Mouse (Mus musculus): ENCODE measurements around the gene Col6a4. TPM values are rescaled to one million over a fixed set of nuclear protein-coding genes. Genes with fewer than 3 reads are reported as not detected.

Col6a4 gene
- polyA plus RNA-seq, 1 experiment from 2014 or later = not detected

DNA sequence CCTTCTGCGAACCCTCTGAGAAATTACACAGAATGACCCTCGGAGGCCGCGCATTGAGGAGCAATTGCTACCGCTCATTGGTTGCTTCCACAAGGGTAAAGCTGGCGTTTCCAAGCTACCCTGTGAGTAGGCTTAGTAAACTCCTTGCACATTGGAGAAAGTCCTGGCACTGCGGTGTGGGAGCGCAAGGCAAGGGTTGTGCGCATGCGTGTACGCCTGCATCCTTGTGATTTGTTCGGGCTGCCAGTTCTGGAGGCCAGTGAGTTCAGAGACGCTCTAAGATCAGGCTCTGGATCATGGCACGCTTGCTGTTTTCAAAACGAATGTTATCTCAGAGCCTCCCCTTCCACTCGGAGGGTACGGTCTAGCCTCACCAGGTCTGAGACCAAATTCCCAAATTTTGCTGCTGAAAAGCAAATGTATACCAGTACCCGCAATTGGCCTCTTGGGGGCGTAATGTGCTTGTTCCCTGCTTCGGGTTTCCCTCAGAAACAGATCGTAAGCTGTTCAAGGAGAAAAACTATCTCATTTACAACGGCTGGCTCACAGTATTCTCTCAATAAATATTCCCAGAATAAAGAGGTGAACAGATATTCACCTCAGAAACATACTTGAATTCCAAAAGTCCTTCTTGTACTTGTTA is 2.9 kb upstream of the Col6a4 start:
- H3K4me2 ChIP-seq (ENCODE audit: low read depth, severe bottlenecking) = no peak overlapping the region
- no peak overlapping the region for H3K9ac ChIP-seq (ENCODE audit: low read length)

GRCm38 (mm10) chr9:106081528-106081927 is 15.1 kb downstream of the Col6a4 start:
- no peak for ATAC-seq (ENCODE audit: insufficient number of reproducible peaks, low FRiP score, low TSS enrichment, low read depth)
- 96% methylated on average over 5 of the region's 5 CpGs for WGBS
- DNase-seq (ENCODE audit: low spot score) = no peak

More for the DNA sequence above, 2.9 kb upstream of the Col6a4 start:
- WGBS = 76% methylated on average over 22 of the region's 22 CpGs
- DNase-seq (ENCODE audit: low spot score) (no peak), ATAC-seq (ENCODE audit: insufficient number of reproducible peaks, low FRiP score, low TSS enrichment, low read depth) (no peak)
- no peak overlapping the region for H3K4me3 ChIP-seq (ENCODE audit: low read depth, low read length)
- H3K36me3 ChIP-seq (ENCODE audit: control insufficient read depth, insufficient read depth, low read length) = no peaks in the 10 kb centered on the region
- H3K27me3 ChIP-seq (ENCODE audit: control insufficient read depth, insufficient read depth, low read length) = no peaks in the 10 kb centered on the region
- H3K27ac ChIP-seq (replicated peaks; ENCODE audit: low read depth, low read length) = no peak overlapping the region
- no peaks in the 10 kb centered on the region for H3K9me3 ChIP-seq (ENCODE audit: control insufficient read depth, low read length)
- H3K4me1 ChIP-seq (ENCODE audit: control insufficient read depth, insufficient read depth, low read length) = no peaks in the 10 kb centered on the region

DNA sequence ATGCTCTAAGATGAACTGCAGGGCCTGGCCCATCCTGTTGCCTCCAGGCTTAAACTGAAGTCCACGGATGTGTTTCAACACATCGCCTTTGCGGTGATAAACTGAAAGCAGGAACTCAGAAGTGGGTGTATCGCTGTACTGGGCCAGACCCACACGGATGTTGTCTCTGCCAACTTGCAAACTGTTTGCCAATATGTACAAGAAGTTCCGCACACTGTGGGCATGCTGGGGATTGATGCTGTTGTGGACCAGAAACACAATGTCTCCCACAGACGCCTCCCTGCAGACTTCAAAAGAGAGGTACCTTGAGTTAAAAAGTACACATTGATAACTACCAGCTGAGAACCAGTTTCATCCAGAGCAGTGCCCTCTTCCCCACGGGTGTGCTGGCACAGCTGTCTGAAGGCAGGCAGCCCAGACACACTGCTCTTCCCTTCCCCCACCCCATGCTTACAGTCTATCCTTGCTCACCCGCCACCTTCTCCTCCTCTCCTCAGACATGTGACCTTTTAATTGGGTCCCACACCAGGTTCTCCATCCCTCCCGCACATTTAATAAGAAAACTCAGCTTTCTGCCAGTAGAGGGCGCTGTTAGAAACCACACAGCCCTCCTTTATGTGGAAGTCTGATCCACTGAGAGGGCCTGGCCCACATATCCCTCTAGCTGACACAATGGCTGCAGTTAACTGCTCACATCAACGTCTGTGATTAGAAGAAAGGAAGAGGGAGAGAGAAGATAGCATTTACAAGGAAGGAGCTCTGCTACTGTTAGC is 16.1 kb downstream of the Col6a4 start:
- no peak overlapping the region for H3K4me3 ChIP-seq (ENCODE audit: low read depth, low read length)
- H3K36me3 ChIP-seq (ENCODE audit: control insufficient read depth, insufficient read depth, low read length) = no peaks in the 10 kb centered on the region
- H3K27me3 ChIP-seq (ENCODE audit: control insufficient read depth, insufficient read depth, low read length) = no peaks in the 10 kb centered on the region
- H3K27ac ChIP-seq (replicated peaks; ENCODE audit: low read depth, low read length) = no peak overlapping the region
- DNase-seq (ENCODE audit: low spot score) = peak; percentile 62
- ATAC-seq (ENCODE audit: insufficient number of reproducible peaks, low FRiP score, low TSS enrichment, low read depth) = 0 out of 2 replicates have a peak, but pooled peaks have one; percentile 39
- WGBS = 60% methylated on average over 12 of the region's 12 CpGs
- no peak overlapping the region for H3K4me2 ChIP-seq (ENCODE audit: low read depth, severe bottlenecking)
- H3K9ac ChIP-seq (ENCODE audit: low read length) = no peak overlapping the region
- H3K4me1 ChIP-seq (ENCODE audit: control insufficient read depth, insufficient read depth, low read length) = no peaks in the 10 kb centered on the region
- no peaks in the 10 kb centered on the region for H3K9me3 ChIP-seq (ENCODE audit: control insufficient read depth, low read length)

More at GRCm38 (mm10) chr9:106081528-106081927, 15.1 kb downstream of the Col6a4 start:
- Histone ChIP-seq H3K27me3 (ENCODE audit: control insufficient read depth, insufficient read depth, low read length) (no peaks in the 10 kb centered on the region), H3K9me3 (ENCODE audit: control insufficient read depth, low read length) (no peaks in the 10 kb centered on the region), H3K4me2 (ENCODE audit: low read depth, severe bottlenecking) (no peak overlapping the region), H3K36me3 (ENCODE audit: control insufficient read depth, insufficient read depth, low read length) (no peaks in the 10 kb centered on the region), H3K4me3 (ENCODE audit: low read depth, low read length) (no peak overlapping the region), H3K4me1 (ENCODE audit: control insufficient read depth, insufficient read depth, low read length) (no peaks in the 10 kb centered on the region), H3K9ac (ENCODE audit: low read length) (no peak overlapping the region), H3K27ac (replicated peaks; ENCODE audit: low read depth, low read length) (no peak overlapping the region)

- H3K9me3 ChIP-seq (ENCODE audit: control insufficient read depth, low read length) = no peaks in the 10 kb centered on the region
- no peak overlapping the region for H3K4me2 ChIP-seq (ENCODE audit: low read depth, severe bottlenecking)
- 84% methylated on average over 3 of the region's 3 CpGs for WGBS
- no peak for DNase-seq (ENCODE audit: low spot score)
- no peak overlapping the region for H3K4me3 ChIP-seq (ENCODE audit: low read depth, low read length)
- no peaks in the 10 kb centered on the region for H3K36me3 ChIP-seq (ENCODE audit: control insufficient read depth, insufficient read depth, low read length)
- no peak overlapping the region for H3K27ac ChIP-seq (replicated peaks; ENCODE audit: low read depth, low read length)
- no peak overlapping the region for H3K9ac ChIP-seq (ENCODE audit: low read length)
- H3K4me1 ChIP-seq (ENCODE audit: control insufficient read depth, insufficient read depth, low read length) = no peaks in the 10 kb centered on the region
- no peak for ATAC-seq (ENCODE audit: insufficient number of reproducible peaks, low FRiP score, low TSS enrichment, low read depth)
- H3K27me3 ChIP-seq (ENCODE audit: control insufficient read depth, insufficient read depth, low read length) = no peaks in the 10 kb centered on the region
These were observed 18.6 kb downstream of the Col6a4 start for GRCm38 (mm10) chr9:106077953-106078352.

GRCm38 (mm10) chr9:106076234-106076633 is 20.3 kb downstream of the Col6a4 start:
- WGBS = 77% methylated on average over 5 of the region's 5 CpGs
- Histone ChIP-seq H3K4me3 (ENCODE audit: low read depth, low read length) (no peak overlapping the region), H3K36me3 (ENCODE audit: control insufficient read depth, insufficient read depth, low read length) (no peaks in the 10 kb centered on the region), H3K27ac (replicated peaks; ENCODE audit: low read depth, low read length) (no peak overlapping the region), H3K9ac (ENCODE audit: low read length) (no peak overlapping the region), H3K4me2 (ENCODE audit: low read depth, severe bottlenecking) (no peak overlapping the region), H3K9me3 (ENCODE audit: control insufficient read depth, low read length) (no peaks in the 10 kb centered on the region), H3K4me1 (ENCODE audit: control insufficient read depth, insufficient read depth, low read length) (no peaks in the 10 kb centered on the region), H3K27me3 (ENCODE audit: control insufficient read depth, insufficient read depth, low read length) (no peaks in the 10 kb centered on the region)
- DNase-seq (ENCODE audit: low spot score) (no peak), ATAC-seq (ENCODE audit: insufficient number of reproducible peaks, low FRiP score, low TSS enrichment, low read depth) (no peak)

GRCm38 (mm10) chr9:106073956-106074355 is 22.6 kb downstream of the Col6a4 start:
- Histone ChIP-seq H3K4me1 (ENCODE audit: control insufficient read depth, insufficient read depth, low read length) (no peaks in the 10 kb centered on the region), H3K27me3 (ENCODE audit: control insufficient read depth, insufficient read depth, low read length) (no peaks in the 10 kb centered on the region), H3K9me3 (ENCODE audit: control insufficient read depth, low read length) (no peaks in the 10 kb centered on the region), H3K4me2 (ENCODE audit: low read depth, severe bottlenecking) (no peak overlapping the region), H3K27ac (replicated peaks; ENCODE audit: low read depth, low read length) (no peak overlapping the region), H3K9ac (ENCODE audit: low read length) (no peak overlapping the region), H3K4me3 (ENCODE audit: low read depth, low read length) (no peak overlapping the region), H3K36me3 (ENCODE audit: control insufficient read depth, insufficient read depth, low read length) (no peaks in the 10 kb centered on the region)
- WGBS = 75% methylated on average over 4 of the region's 4 CpGs
- DNase-seq (ENCODE audit: low spot score) (no peak), ATAC-seq (ENCODE audit: insufficient number of reproducible peaks, low FRiP score, low TSS enrichment, low read depth) (no peak)

DNA sequence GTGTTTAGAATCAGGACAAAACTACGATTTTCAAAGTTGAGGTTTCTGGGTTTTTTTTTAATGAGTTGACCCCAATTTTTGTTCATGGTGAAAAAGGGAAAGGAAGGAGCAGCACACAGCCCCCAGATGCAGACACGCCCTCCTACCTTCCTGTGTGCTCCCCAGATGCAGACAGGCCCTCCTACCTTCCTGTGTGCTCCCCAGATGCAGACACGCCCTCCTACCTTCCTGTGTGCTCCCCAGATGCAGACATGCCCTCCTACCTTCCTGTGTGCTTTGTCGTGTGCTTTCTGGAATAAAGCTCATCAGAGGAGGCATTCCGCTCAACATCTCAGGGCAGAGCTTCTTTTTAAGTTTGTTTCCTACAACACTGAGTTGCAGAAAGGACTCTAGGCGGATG is 24.9 kb downstream of the Col6a4 start:
- ATAC-seq (ENCODE audit: insufficient number of reproducible peaks, low FRiP score, low TSS enrichment, low read depth) (no peak), DNase-seq (ENCODE audit: low spot score) (no peak)
- Histone ChIP-seq H3K4me3 (ENCODE audit: low read depth, low read length) (no peak overlapping the region), H3K27ac (replicated peaks; ENCODE audit: low read depth, low read length) (no peak overlapping the region), H3K9me3 (ENCODE audit: control insufficient read depth, low read length) (no peaks in the 10 kb centered on the region), H3K36me3 (ENCODE audit: control insufficient read depth, insufficient read depth, low read length) (no peaks in the 10 kb centered on the region), H3K4me1 (ENCODE audit: control insufficient read depth, insufficient read depth, low read length) (no peaks in the 10 kb centered on the region), H3K4me2 (ENCODE audit: low read depth, severe bottlenecking) (no peak overlapping the region), H3K27me3 (ENCODE audit: control insufficient read depth, insufficient read depth, low read length) (no peaks in the 10 kb centered on the region), H3K9ac (ENCODE audit: low read length) (no peak overlapping the region)
- 76% methylated on average over 6 of the region's 6 CpGs for WGBS

DNA sequence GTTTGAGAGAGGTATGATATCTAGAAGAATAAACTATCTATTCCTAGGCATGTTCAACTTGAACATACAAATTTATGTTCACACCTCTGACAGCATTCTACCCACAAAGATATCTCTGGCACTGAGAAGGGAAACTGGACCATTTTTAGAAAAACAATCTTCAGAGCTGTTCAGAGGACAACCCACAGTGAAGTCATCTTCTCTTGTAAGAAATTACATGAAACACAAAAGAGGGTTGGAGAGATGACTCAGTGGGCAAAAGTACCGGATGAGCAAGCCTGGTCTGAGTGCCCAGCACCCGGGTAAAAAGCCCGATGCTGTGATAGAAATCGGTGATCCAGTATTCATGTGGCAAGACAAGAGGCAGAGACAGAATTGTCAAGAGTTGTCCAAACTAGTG is 43.1 kb downstream of the Col6a4 start:
- Histone ChIP-seq H3K27ac (replicated peaks; ENCODE audit: low read depth, low read length) (no peak overlapping the region), H3K27me3 (ENCODE audit: control insufficient read depth, insufficient read depth, low read length) (no peaks in the 10 kb centered on the region), H3K9ac (ENCODE audit: low read length) (no peak overlapping the region), H3K4me3 (ENCODE audit: low read depth, low read length) (no peak overlapping the region), H3K36me3 (ENCODE audit: control insufficient read depth, insufficient read depth, low read length) (no peaks in the 10 kb centered on the region), H3K4me1 (ENCODE audit: control insufficient read depth, insufficient read depth, low read length) (no peaks in the 10 kb centered on the region), H3K4me2 (ENCODE audit: low read depth, severe bottlenecking) (no peak overlapping the region), H3K9me3 (ENCODE audit: control insufficient read depth, low read length) (no peaks in the 10 kb centered on the region)
- 90% methylated on average over 4 of the region's 4 CpGs for WGBS
- ATAC-seq (ENCODE audit: insufficient number of reproducible peaks, low FRiP score, low TSS enrichment, low read depth) = no peak
- no peak for DNase-seq (ENCODE audit: low spot score)
